Mouse (Mus musculus) intestine, postnatal 0 days (tissue): ENCODE data around the gene S100b. TPM values are rescaled to one million over a fixed set of nuclear protein-coding genes. Genes with fewer than 3 reads are reported as not detected.

Experiments used
- ATAC-seq: fragments of 200-750 bp; cut with Nextera tagmentation; 2 replicates; pipeline ENCODE4 v1.8.0; 2017; ENCODE audit warnings: mild to moderate bottlenecking, moderate TSS enrichment, moderate library complexity
- H3K27ac ChIP-seq: fragments of 300-500 bp; sonication (generic); 2 replicates; pipeline ENCODE4 v1.5.1; 2014; ENCODE audit warnings: mild to moderate bottlenecking, low read depth, low read length, moderate library complexity
- H3K27me3 ChIP-seq: fragments of 300-500 bp; sonication (generic); replicated peaks from 2 replicates; pipeline ENCODE4 v1.6.1; 2014; ENCODE audit warnings: low read length, mixed read lengths; ENCODE audit not compliant: control insufficient read depth, insufficient read depth
- H3K36me3 ChIP-seq: fragments of 300-500 bp; sonication (generic); 2 replicates; pipeline ENCODE4 v1.6.1; 2014; ENCODE audit warnings: mild to moderate bottlenecking, moderate library complexity; ENCODE audit not compliant: control insufficient read depth, insufficient read depth
- H3K4me1 ChIP-seq: fragments of 300-500 bp; sonication (generic); replicated peaks from 2 replicates; pipeline ENCODE4 v1.6.1; 2014; ENCODE audit warnings: antibody characterized with exemption, low read length, mixed read lengths; ENCODE audit not compliant: control insufficient read depth, insufficient read depth
- H3K4me2 ChIP-seq: fragments of 300-500 bp; sonication (generic); replicated peaks from 2 replicates; pipeline ENCODE4 v1.6.1; 2014; ENCODE audit warnings: low read depth, mild to moderate bottlenecking, moderate library complexity
- H3K4me3 ChIP-seq: fragments of 300-500 bp; sonication (generic); 2 replicates; pipeline ENCODE4 v1.5.1; 2014; ENCODE audit warnings: low read depth, low read length
- H3K9ac ChIP-seq: fragments of 300-500 bp; sonication (generic); 2 replicates; pipeline ENCODE4 v1.6.1; 2014; ENCODE audit warnings: mild to moderate bottlenecking, low read depth, low read length
- H3K9me3 ChIP-seq: fragments of 300-500 bp; sonication (generic); 2 replicates; pipeline ENCODE4 v1.6.1; 2016; ENCODE audit warnings: mixed run types; ENCODE audit not compliant: control insufficient read depth
- CTCF ChIP-seq: sonication (generic); IDR thresholded peaks from 2 replicates; pipeline ENCODE4 v1.5.1; 2016; ENCODE audit warnings: low read depth, mild to moderate bottlenecking, control low read depth, antibody characterized with exemption, moderate library complexity
- WGBS: fragments of 180-500 bp; shearing (Covaris S2); extraction: QIAGEN DNeasy Blood & Tissue Kit; methylation state at CpG from one replicate; pipeline ENCODE4 v1.1.7; 2014; 5-methylcytosine and 5-hydroxymethylcytosine counted together
- polyA plus RNA-seq: library from polyadenylated mRNA; unstranded; fragments of >200 nt; fragmentation: Nextera tagmentation; extraction: Ambion mirVana; gene quantifications from 2 replicates; pipeline ENCODE4 v1.2.1, GENCODE M21; 2015

S100b gene
- polyA plus RNA-seq, 1 experiment from 2014 or later: 5.9 TPM

DNA sequence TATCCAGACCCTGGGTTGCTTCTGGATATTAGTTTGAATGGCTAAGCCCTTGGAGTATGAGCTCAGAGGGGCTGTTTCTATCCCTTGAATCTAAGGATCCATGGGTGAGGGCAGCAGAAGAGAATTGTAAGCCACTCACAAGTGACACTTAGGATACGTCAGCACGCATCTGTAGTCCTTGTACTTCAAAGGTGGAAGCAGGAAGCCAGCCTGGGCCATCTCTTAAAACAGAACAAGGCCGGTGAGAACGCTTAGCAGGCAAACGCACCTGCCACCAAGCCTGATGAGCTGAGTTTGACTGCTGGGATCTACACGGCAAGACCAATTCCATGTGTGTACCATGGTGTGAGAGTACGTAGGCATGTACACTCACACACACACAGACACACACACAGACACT is 3.6 kb downstream of the S100b start:
- no peaks in the 10 kb centered on the region for H3K9me3 ChIP-seq
- 89% methylated on average over 7 of the region's 7 CpGs for WGBS
- no peak overlapping the region for H3K4me3 ChIP-seq
- ATAC-seq: no peak
- no peak overlapping the region for H3K27ac ChIP-seq
- H3K4me2 ChIP-seq: no peak overlapping the region
- TF ChIP-seq CTCF: no peak
- no peaks in the 10 kb centered on the region; the same call in 1 of the 2 replicates for H3K36me3 ChIP-seq
- H3K9ac ChIP-seq: no peak overlapping the region
- H3K4me1 ChIP-seq: peaks cover 8% of the 10 kb centered on the region; the same call in 1 of the 2 replicates
- no peaks in the 10 kb centered on the region for H3K27me3 ChIP-seq

DNA sequence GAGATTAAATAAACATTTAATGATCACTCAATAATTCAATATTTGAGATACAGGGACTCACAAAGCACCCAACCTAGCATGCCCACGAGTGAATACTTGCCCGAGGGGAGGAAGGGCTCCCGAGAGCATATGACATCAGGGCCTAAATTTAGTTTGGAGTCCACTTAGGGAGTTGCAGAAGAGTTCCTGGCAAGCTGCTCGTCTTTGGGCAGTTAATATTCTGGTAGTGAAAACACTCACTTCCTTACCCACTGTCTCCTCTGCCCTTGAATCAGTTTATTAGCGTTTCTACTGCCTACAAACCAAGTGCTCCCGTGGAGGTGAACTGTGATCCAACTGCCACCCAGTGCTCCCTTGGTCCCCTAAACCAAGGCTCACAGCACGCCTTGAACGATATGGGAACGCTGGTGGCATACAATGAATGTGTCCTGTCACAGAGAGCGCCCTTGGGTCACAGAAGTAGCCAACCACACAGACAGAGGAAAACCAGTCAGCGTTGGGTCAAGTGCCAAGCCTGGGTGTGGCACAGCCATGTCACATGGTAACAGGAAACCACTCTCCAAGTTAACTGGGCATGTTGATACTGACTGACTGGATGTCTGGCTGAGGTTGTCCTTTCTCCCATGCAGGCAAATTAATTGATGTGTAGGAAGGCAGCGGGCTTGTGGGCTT is 4.2 kb downstream of the S100b start:
- Histone ChIP-seq H3K27me3 (no peaks in the 10 kb centered on the region), H3K4me2 (no peak overlapping the region), H3K27ac (no peak overlapping the region), H3K36me3 (no peaks in the 10 kb centered on the region; the same call in 1 of the 2 replicates), H3K4me1 (peaks cover 8% of the 10 kb centered on the region; the same call in 1 of the 2 replicates), H3K4me3 (no peak overlapping the region), H3K9ac (no peak overlapping the region), H3K9me3 (no peaks in the 10 kb centered on the region)
- no peak for ATAC-seq
- TF ChIP-seq CTCF: no peak
- 70% methylated on average over 12 of the region's 12 CpGs for WGBS

DNA sequence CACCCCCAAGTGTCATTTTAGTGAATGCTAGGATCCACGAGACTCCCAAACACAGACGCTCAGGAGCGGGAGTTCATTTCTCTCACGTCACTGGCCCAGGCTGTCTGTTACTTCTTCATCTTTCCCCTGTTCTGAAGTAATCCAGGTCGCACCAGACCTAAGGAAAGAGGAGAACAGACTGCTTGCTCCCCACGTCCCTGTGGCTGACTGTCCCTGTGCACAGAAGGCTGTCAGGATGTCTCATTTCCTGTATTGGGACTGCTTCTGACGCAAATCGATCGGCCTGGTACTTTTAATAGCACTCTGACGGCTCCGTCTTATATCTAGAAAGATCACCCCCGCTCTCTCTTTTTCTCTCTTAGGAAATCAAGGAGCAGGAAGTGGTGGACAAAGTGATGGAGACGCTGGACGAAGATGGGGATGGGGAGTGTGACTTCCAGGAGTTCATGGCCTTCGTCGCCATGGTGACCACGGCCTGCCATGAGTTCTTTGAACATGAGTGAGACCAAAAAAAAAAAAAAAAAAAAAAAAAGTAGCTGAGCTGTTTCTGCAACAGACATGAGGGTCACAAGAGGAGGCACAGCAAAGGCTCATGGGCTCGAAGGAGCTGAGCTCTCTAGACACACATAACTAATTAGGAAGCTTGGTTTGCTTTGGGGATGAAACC is 6.0 kb downstream of the S100b start:
- H3K4me2 ChIP-seq: no peak overlapping the region
- WGBS: 76% methylated on average over 18 of the region's 18 CpGs
- no peak for TF ChIP-seq CTCF
- H3K27me3 ChIP-seq: no peaks in the 10 kb centered on the region
- no peak for ATAC-seq
- no peaks in the 10 kb centered on the region; the same call in 1 of the 2 replicates for H3K4me1 ChIP-seq
- H3K4me3 ChIP-seq: no peak overlapping the region
- peaks cover 4% of the 10 kb centered on the region for H3K36me3 ChIP-seq
- no peak overlapping the region for H3K9ac ChIP-seq
- H3K27ac ChIP-seq: no peak overlapping the region
- H3K9me3 ChIP-seq: no peaks in the 10 kb centered on the region

DNA sequence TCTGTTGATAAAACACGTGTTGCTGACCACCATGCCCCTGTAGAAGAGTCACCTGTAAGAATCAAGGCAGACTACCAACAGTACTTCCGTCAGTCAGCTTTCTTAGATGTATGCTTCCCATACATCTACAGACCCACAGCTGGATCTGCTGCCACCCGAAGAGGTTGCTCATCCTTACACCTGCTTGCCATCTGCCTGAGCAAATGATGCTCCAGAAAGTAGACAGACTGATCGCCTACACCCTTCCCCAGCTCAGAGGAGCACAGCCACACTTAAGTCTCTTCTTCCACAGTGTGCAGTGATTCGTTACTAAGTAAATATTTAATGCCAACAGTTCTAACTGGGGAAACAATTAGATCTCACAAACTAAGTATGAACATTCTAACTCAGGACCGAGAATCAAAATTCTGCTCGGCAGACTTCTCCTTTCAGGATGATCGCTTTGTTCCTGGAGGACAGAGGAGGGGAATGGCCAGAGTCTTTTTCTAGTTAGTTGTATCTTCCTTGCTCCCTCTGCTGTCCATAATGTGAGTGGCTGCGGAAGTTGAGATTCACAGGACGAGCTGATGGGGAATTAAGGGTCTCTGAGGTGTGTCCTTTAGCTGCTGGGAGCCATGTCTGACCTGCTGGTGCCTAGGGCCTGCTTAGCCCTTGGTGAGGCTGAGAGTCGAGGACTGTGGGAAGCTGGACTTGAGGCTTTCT is 6.9 kb downstream of the S100b start:
- H3K9me3 ChIP-seq: no peaks in the 10 kb centered on the region

DNA sequence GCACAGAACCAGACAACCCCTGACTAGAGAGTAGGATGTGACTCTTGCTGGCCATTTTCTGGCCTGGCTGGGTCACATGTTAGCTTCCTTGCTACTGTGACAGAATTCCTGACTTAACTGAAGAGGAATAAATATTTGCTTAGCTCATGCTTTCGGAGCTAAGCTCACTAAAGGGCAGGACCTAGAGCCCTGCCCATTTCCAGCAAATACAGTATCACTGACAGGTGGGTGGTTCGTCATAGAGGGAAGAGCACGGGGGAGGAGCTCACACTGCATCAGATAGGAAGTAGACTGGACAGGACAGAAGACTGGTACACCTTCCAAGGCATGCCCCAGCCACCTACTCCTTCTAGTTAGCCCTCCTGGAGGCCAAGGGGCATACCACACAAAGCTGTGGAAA is 7.8 kb downstream of the S100b start:
- no peaks in the 10 kb centered on the region; the same call in 1 of the 2 replicates for H3K4me1 ChIP-seq
- H3K27me3 ChIP-seq: no peaks in the 10 kb centered on the region
- H3K9me3 ChIP-seq: no peaks in the 10 kb centered on the region
- 38% methylated on average over 3 of the region's 3 CpGs for WGBS
- no peak overlapping the region for H3K9ac ChIP-seq
- H3K36me3 ChIP-seq: peaks cover 20% of the 10 kb centered on the region
- H3K4me2 ChIP-seq: no peak overlapping the region
- peak; percentile 76 for ATAC-seq
- no peak overlapping the region for H3K4me3 ChIP-seq
- TF ChIP-seq CTCF: no peak
- no peak overlapping the region for H3K27ac ChIP-seq

More for the DNA sequence above, 6.9 kb downstream of the S100b start:
- H3K36me3 ChIP-seq: peaks cover 12% of the 10 kb centered on the region
- WGBS: 53% methylated on average over 11 of the region's 11 CpGs
- no peak overlapping the region for H3K27ac ChIP-seq
- no peaks in the 10 kb centered on the region for H3K27me3 ChIP-seq
- TF ChIP-seq CTCF: peak; percentile 60
- no peaks in the 10 kb centered on the region; the same call in 1 of the 2 replicates for H3K4me1 ChIP-seq
- H3K4me2 ChIP-seq: no peak overlapping the region
- ATAC-seq: no peak
- no peak overlapping the region for H3K9ac ChIP-seq
- H3K4me3 ChIP-seq: no peak overlapping the region

DNA sequence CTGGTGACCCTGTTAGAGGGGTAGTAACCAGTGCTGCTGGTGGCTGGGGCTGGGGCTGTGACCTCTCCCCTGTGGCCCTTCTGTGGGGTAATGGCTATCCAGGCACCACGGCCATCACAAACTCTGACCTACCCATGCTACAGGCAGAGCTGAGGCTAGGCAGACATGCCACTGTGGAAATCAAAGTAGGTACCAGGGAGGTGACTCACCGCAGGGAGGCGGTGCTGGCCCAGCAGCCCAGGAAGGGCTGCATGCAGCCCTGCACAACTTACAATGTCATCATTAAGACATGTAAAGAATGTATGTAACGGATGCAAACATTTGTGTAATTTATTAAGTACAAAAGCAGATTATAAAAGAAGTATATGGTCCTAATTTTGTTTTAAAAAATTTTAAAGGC is 8.8 kb downstream of the S100b start:
- peaks cover 24% of the 10 kb centered on the region for H3K36me3 ChIP-seq
- WGBS: 76% methylated on average over 4 of the region's 4 CpGs
- H3K27me3 ChIP-seq: no peaks in the 10 kb centered on the region
- H3K27ac ChIP-seq: no peak overlapping the region
- no peak overlapping the region for H3K4me3 ChIP-seq
- no peak for ATAC-seq
- H3K9ac ChIP-seq: no peak overlapping the region
- no peaks in the 10 kb centered on the region; the same call in 1 of the 2 replicates for H3K4me1 ChIP-seq
- H3K9me3 ChIP-seq: no peaks in the 10 kb centered on the region
- no peak overlapping the region for H3K4me2 ChIP-seq
- no peak for TF ChIP-seq CTCF
